Mouse (Mus musculus) hindbrain, embryonic 16.5 days (tissue): ENCODE data around the gene 3110082I17Rik. TPM values are rescaled to one million over a fixed set of nuclear protein-coding genes. Genes with fewer than 3 reads are reported as not detected.

Source experiments
- ATAC-seq: fragments of 200-750 bp; cut with Nextera tagmentation; 2 replicates; pipeline ENCODE4 v1.8.0; 2017; ENCODE audit warnings: moderate TSS enrichment, moderate library complexity
- H3K27ac ChIP-seq: fragments of 300-500 bp; sonication (generic); 2 replicates; pipeline ENCODE4 v1.5.1; 2014; ENCODE audit warnings: low read depth, mild to moderate bottlenecking, control low read depth, low read length, moderate library complexity
- H3K27me3 ChIP-seq: fragments of 300-500 bp; sonication (generic); replicated peaks from 2 replicates; pipeline ENCODE4 v1.6.1; 2014; ENCODE audit warnings: low read length; ENCODE audit not compliant: control insufficient read depth, insufficient read depth
- H3K36me3 ChIP-seq: fragments of 300-500 bp; sonication (generic); 2 replicates; pipeline ENCODE4 v1.6.1; 2014; ENCODE audit warnings: mild to moderate bottlenecking, low read length, moderate library complexity, mixed read lengths; ENCODE audit not compliant: control insufficient read depth, insufficient read depth
- H3K4me1 ChIP-seq: fragments of 300-500 bp; sonication (generic); 2 replicates; pipeline ENCODE4 v1.6.1; 2014; ENCODE audit warnings: low read depth, low read length; ENCODE audit not compliant: control insufficient read depth, insufficient read depth
- H3K4me2 ChIP-seq: fragments of 300-500 bp; sonication (generic); 2 replicates; pipeline ENCODE4 v1.6.1; 2014; ENCODE audit warnings: mild to moderate bottlenecking, low read length, control low read depth, moderate library complexity
- H3K4me3 ChIP-seq: fragments of 300-500 bp; sonication (generic); 2 replicates; pipeline ENCODE4 v1.5.1; 2014; ENCODE audit warnings: mild to moderate bottlenecking, low read length, control low read depth, moderate library complexity
- H3K9ac ChIP-seq: fragments of 300-500 bp; sonication (generic); 2 replicates; pipeline ENCODE4 v1.6.1; 2014; ENCODE audit warnings: low read depth, mild to moderate bottlenecking, control low read depth, low read length, moderate library complexity
- H3K9me3 ChIP-seq: fragments of 300-500 bp; sonication (generic); 2 replicates; pipeline ENCODE4 v1.6.1; 2014; ENCODE audit warnings: mild to moderate bottlenecking, low read length, moderate library complexity; ENCODE audit not compliant: control insufficient read depth
- WGBS: fragments of 180-500 bp; shearing (Covaris S2); extraction: QIAGEN DNeasy Blood & Tissue Kit; methylation state at CpG from one replicate; pipeline ENCODE4 v1.1.7; 2014; 5-methylcytosine and 5-hydroxymethylcytosine counted together
- polyA plus RNA-seq: library from polyadenylated mRNA; unstranded; fragments of >200 nt; fragmentation: Nextera tagmentation; extraction: Ambion mirVana; gene quantifications from 2 replicates; pipeline ENCODE4 v1.2.1, GENCODE M21; 2015

3110082I17Rik gene
- polyA plus RNA-seq, 1 experiment from 2014 or later = 20.3 TPM

DNA sequence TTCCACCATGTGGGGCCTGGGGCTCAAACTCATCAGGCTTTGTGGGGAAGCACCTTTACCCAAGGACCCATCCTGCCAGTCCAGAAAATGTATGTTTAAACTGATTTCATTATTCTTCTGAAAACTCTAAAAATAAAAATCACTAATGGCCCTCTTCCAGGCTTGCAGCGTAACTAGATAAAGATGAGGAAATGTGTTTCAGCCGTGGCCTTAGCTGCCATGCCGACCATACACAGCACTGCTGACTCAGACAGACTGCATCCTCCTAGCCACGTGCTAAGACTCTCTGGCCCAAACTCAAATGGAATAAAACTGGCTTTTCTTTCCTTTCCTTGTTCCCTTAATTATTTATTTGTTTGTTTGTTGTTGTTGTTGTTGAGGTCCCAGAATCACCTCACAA lies 4.5 kb upstream of the 3110082I17Rik start:
- Histone ChIP-seq H3K27me3 (no peaks in the 10 kb centered on the region), H3K4me2 (no peak overlapping the region)
- 78% methylated on average over 4 of the region's 4 CpGs for WGBS

GRCm38 (mm10) chr5:139459938-139460337 lies 389 bp downstream of the 3110082I17Rik start:
- H3K27ac ChIP-seq = no peak overlapping the region
- ATAC-seq = no peak
- peak overlapping the region; percentile 94 for H3K4me2 ChIP-seq
- 8% methylated on average over 10 of the region's 10 CpGs for WGBS
- no peaks in the 10 kb centered on the region for H3K9me3 ChIP-seq
- H3K9ac ChIP-seq = peak overlapping the region; percentile 71
- no peaks in the 10 kb centered on the region; the same call in 1 of the 2 replicates for H3K36me3 ChIP-seq
- peaks cover 15% of the 10 kb centered on the region for H3K4me1 ChIP-seq
- H3K27me3 ChIP-seq = no peaks in the 10 kb centered on the region
- H3K4me3 ChIP-seq = peak overlapping the region; percentile 71

More for the DNA sequence above, 4.5 kb upstream of the 3110082I17Rik start:
- Histone ChIP-seq H3K27ac (no peak overlapping the region), H3K4me1 (peaks cover 6% of the 10 kb centered on the region), H3K4me3 (no peak overlapping the region), H3K36me3 (no peaks in the 10 kb centered on the region), H3K9ac (no peak overlapping the region), H3K9me3 (no peaks in the 10 kb centered on the region)
- ATAC-seq = no peak

GRCm38 (mm10) chr5:139457241-139457640 lies 3.1 kb downstream of the 3110082I17Rik start:
- WGBS = 90% methylated on average over 8 of the region's 8 CpGs
- Histone ChIP-seq H3K27ac (no peak overlapping the region), H3K9ac (no peak overlapping the region), H3K4me2 (no peak overlapping the region), H3K27me3 (no peaks in the 10 kb centered on the region), H3K36me3 (peaks cover 2% of the 10 kb centered on the region), H3K9me3 (no peaks in the 10 kb centered on the region), H3K4me1 (peaks cover 15% of the 10 kb centered on the region), H3K4me3 (no peak overlapping the region)
- no peak for ATAC-seq

DNA sequence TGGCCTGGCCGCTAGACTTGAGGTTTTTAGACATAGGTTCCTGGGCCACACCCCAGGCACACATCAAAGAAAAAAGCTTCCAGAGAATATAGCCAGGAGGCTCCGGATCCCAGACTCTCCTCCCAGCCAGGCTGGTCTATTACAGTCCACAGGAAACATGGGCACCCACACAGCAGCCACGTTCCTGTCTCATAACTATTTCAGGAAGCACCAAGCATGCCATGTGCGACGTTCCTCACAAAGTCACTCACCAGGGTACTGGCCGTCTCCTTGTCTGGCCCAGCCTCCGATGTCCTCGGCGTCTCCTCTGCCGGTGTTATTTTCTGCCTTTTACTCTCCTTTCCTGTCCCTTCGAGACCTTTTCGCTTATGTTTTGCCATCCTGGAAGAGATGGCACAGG lies 5.2 kb downstream of the 3110082I17Rik start:
- no peak for ATAC-seq
- H3K4me1 ChIP-seq = peaks cover 10% of the 10 kb centered on the region

DNA sequence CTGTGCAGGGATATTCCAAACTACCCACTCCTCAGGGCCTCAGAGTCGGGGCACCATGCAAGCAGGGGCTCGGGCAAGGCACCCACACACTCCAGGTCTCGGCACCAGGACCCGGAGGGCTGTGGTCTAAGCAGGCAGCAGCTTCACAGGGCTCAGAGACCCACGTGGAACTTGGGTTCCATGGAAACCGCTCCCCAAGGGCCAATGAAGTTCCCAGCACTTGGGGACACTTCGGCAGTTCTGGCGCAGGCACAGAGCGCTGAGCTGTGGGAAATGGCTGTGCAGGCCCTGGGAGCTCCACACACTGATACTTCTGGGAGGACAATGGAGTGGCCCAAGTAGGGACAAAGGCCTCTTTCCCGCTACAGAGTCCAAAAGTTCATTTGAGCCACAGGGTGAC lies 7.3 kb downstream of the 3110082I17Rik start:
- 83% methylated on average over 10 of the region's 10 CpGs for WGBS

More for the DNA sequence above, 5.2 kb downstream of the 3110082I17Rik start:
- Histone ChIP-seq H3K9me3 (no peaks in the 10 kb centered on the region), H3K36me3 (peaks cover 2% of the 10 kb centered on the region), H3K9ac (no peak overlapping the region), H3K27ac (no peak overlapping the region), H3K27me3 (no peaks in the 10 kb centered on the region), H3K4me2 (no peak overlapping the region), H3K4me3 (no peak overlapping the region)
- 93% methylated on average over 12 of the region's 12 CpGs for WGBS

DNA sequence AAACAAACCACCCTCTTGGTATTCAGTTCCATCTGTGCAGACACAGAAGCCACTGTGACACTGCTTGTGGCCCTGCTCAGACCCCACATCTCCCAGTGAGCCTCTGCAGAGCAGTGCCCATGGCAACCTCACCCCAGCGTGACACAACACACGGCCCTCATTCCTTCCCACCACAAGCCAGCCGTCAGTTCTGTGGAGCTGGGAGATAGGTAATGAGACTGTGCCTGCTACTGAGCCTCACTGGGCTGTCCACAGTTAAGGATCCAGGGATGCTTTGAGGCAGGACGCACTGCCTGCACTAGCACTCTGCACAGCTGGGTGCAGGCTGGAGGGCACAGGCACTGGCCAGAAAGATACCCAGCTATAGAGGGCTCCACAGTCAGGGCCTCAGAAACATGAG lies 10.4 kb downstream of the 3110082I17Rik start:
- Histone ChIP-seq H3K27ac (peak overlapping the region; percentile 57), H3K4me1 (peaks cover 11% of the 10 kb centered on the region), H3K4me3 (no peak overlapping the region), H3K27me3 (no peaks in the 10 kb centered on the region), H3K9ac (peak overlapping the region; percentile 12; the same call in 1 of the 2 replicates), H3K4me2 (no peak overlapping the region), H3K36me3 (peaks cover 2% of the 10 kb centered on the region), H3K9me3 (no peaks in the 10 kb centered on the region)
- WGBS = 18% methylated on average over 4 of the region's 4 CpGs
- ATAC-seq = peak; percentile 56; the same call in 1 of the 2 replicates

More for the DNA sequence above, 7.3 kb downstream of the 3110082I17Rik start:
- Histone ChIP-seq H3K4me3 (no peak overlapping the region), H3K4me2 (no peak overlapping the region), H3K9ac (no peak overlapping the region), H3K4me1 (peaks cover 10% of the 10 kb centered on the region), H3K36me3 (peaks cover 2% of the 10 kb centered on the region), H3K9me3 (no peaks in the 10 kb centered on the region), H3K27me3 (no peaks in the 10 kb centered on the region), H3K27ac (no peak overlapping the region)
- no peak for ATAC-seq

DNA sequence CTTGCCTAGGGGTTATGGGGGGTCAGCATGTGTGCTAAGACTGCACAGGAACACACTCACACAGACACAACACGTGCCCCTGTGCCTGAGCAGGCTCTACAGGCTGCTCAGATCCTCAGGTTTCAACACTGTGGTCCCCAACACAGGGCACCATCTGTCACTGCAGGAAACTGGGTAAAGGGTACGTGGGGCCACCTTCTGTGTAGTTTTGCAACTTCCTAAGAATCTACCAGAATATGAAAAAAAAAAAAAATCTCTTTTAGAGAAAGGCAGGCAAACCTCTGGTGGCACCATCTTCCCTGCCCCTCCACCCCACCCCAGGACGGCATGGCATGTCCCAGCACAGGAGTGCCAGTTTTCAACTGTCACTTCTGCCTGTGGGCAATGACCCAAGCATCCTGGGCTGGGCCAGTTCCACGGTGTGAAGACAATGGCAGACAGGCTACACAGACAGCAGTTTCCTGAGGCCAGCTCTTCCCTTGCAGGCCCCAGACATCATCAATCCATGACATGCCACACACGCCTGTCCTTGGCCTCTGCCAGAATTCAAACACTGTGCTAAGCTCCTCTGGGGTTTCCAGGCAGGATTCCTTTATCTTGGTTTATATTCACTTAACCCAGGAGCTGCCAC lies 11.1 kb downstream of the 3110082I17Rik start:
- WGBS = 41% methylated on average over 5 of the region's 5 CpGs
- no peaks in the 10 kb centered on the region for H3K36me3 ChIP-seq
- H3K4me2 ChIP-seq = no peak overlapping the region
- H3K27ac ChIP-seq = peak overlapping the region; percentile 57
- H3K27me3 ChIP-seq = no peaks in the 10 kb centered on the region
- H3K9ac ChIP-seq = peak overlapping the region; percentile 12; the same call in 1 of the 2 replicates
- peaks cover 11% of the 10 kb centered on the region for H3K4me1 ChIP-seq
- no peak overlapping the region for H3K4me3 ChIP-seq
- H3K9me3 ChIP-seq = no peaks in the 10 kb centered on the region
- 0 out of 2 replicates have a peak, but pooled peaks have one; percentile 50 for ATAC-seq

- Histone ChIP-seq H3K27ac (no peak overlapping the region), H3K4me3 (no peak overlapping the region), H3K9me3 (no peaks in the 10 kb centered on the region), H3K4me1 (peaks cover 11% of the 10 kb centered on the region), H3K36me3 (no peaks in the 10 kb centered on the region), H3K27me3 (no peaks in the 10 kb centered on the region), H3K4me2 (no peak overlapping the region), H3K9ac (no peak overlapping the region)
- 57% methylated on average over 6 of the region's 6 CpGs for WGBS
- no peak for ATAC-seq
Observed at GRCm38 (mm10) chr5:139448025-139448424, 12.3 kb downstream of the 3110082I17Rik start.

DNA sequence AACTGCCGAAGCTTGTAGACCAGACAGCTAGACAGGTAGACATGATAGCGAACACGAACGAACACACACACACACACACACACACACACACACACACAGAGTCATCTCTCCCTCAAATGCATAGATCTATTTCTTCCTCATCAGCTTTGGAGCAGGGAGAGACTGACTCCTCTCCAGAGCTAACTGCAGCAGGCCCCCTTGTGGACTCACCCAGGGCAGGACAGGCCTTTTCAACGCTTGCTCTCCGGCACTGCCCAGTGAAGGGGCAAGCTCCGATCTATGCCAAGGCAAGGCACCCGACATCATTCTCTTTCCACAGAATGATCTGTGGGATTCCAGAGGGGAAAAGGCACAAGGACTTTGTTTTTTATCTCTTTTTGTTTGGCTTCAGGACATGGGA lies 15.1 kb downstream of the 3110082I17Rik start:
- no peaks in the 10 kb centered on the region for H3K9me3 ChIP-seq
- no peak overlapping the region for H3K9ac ChIP-seq
- H3K36me3 ChIP-seq = no peaks in the 10 kb centered on the region
- H3K27me3 ChIP-seq = no peaks in the 10 kb centered on the region
- ATAC-seq = no peak
- H3K4me3 ChIP-seq = no peak overlapping the region
- no peak overlapping the region for H3K27ac ChIP-seq
- H3K4me2 ChIP-seq = no peak overlapping the region
- H3K4me1 ChIP-seq = peaks cover 24% of the 10 kb centered on the region
- WGBS = 91% methylated on average over 8 of the region's 8 CpGs
